ENCODE assay signal across 22 mouse cellular contexts in genomic region chr19:25106315-25106714, GRCm38 (mm10).
A peak's percentile ranks its signal among the peaks of the same experiment; 100 is the strongest.
DNase-seq lines count a peak whose midpoint lies in the region; ATAC-seq and TF ChIP-seq lines count a peak whose summit lies in the region.
"Had no signal": no experiment of that assay in that cellular context is flagged by ENCODE, and none has a peak within 500 bp of the region (broad histone marks: within the 10 kb centered on the region; RNA-seq: fewer than 3 reads in every experiment).

No protein-coding gene starts in this region.

- H3K27ac ChIP-seq in forebrain, embryonic 11.5 days (ENCODE audit: low read depth, low read length), result 0 out of 2 replicates have a peak overlapping the region, but pooled peaks have one; percentile 6
- H3K27ac ChIP-seq in forebrain, embryonic 15.5 days (replicated peaks), result no peak overlapping the region
- no peak overlapping the region for H3K27ac ChIP-seq in lung, postnatal 0 days (ENCODE audit: low read length)
- H3K27ac ChIP-seq in MEL (ENCODE audit: control insufficient read depth, low read depth, low read length), result no peak overlapping the region
- no peak overlapping the region for H3K27ac ChIP-seq in hindbrain, postnatal 0 days
- H3K27ac ChIP-seq: embryonic facial prominence, embryonic 10.5 days; embryonic facial prominence, embryonic 12.5 days; forebrain, embryonic 12.5 days had no signal

- H3K9me3 ChIP-seq in forebrain, embryonic 11.5 days (ENCODE audit: control insufficient read depth, low read length), result no peaks in the 10 kb centered on the region
- no peaks in the 10 kb centered on the region for H3K9me3 ChIP-seq in forebrain, embryonic 15.5 days
- no peaks in the 10 kb centered on the region for H3K9me3 ChIP-seq in lung, postnatal 0 days (ENCODE audit: low read length)
- no peaks in the 10 kb centered on the region for H3K9me3 ChIP-seq in MEL (replicated peaks; ENCODE audit: insufficient read depth, low read length)
- no peaks in the 10 kb centered on the region for H3K9me3 ChIP-seq in hindbrain, postnatal 0 days (ENCODE audit: low read length)
- H3K9me3 ChIP-seq: embryonic facial prominence, embryonic 10.5 days; embryonic facial prominence, embryonic 12.5 days; forebrain, embryonic 12.5 days had no signal

- DNase-seq in forebrain, embryonic 11.5 days (ENCODE audit: low spot score), result no peak
- DNase-seq in lung, postnatal 0 days (ENCODE audit: low spot score), result peak; percentile 7
- no peak for DNase-seq in lung, adult 18-20 months
- DNase-seq in MEL (ENCODE audit: low read depth, low spot score), result no peak
- DNase-seq in hindbrain, postnatal 0 days (ENCODE audit: low spot score), result no peak
- DNase-seq: adrenal gland, adult 2 months; adrenal gland, postnatal 10 days; adrenal gland, postnatal 25 days; B cell, adult 2 months; cerebellum, adult 11-12 months; cerebellum, adult 2 months; cerebellum, adult 9-10 months; cerebellum, postnatal 10 days; cerebellum, postnatal 25 days; forebrain, postnatal 0 days had no signal

- no peak overlapping the region for H3K4me3 ChIP-seq in forebrain, embryonic 11.5 days (ENCODE audit: low read depth, low read length)
- H3K4me3 ChIP-seq in forebrain, embryonic 15.5 days, result no peak overlapping the region
- no peak overlapping the region for H3K4me3 ChIP-seq in lung, postnatal 0 days (ENCODE audit: low read depth, low read length)
- H3K4me3 ChIP-seq in MEL (ENCODE audit: control insufficient read depth in 1 of 2, insufficient read depth in 1 of 2, low read depth in 2 of 2, low read length in 2 of 2), result no peak overlapping the region
- H3K4me3 ChIP-seq in hindbrain, postnatal 0 days (ENCODE audit: low read length), result no peak overlapping the region
- H3K4me3 ChIP-seq: embryonic facial prominence, embryonic 10.5 days; embryonic facial prominence, embryonic 12.5 days; forebrain, embryonic 12.5 days had no signal

- 85% methylated on average over 8 of the region's 8 CpGs for WGBS in forebrain, embryonic 11.5 days
- WGBS in forebrain, embryonic 15.5 days, result 71% methylated on average over 8 of the region's 8 CpGs
- 67% methylated on average over 8 of the region's 8 CpGs for WGBS in lung, postnatal 0 days
- WGBS in hindbrain, postnatal 0 days, result 87% methylated on average over 8 of the region's 8 CpGs

- H3K79me2 ChIP-seq in MEL (ENCODE audit: control insufficient read depth, insufficient read depth, low read length, poor library complexity), result no peaks in the 10 kb centered on the region

- no peak for TF ChIP-seq RAD21 in MEL (IDR thresholded peaks at IDR 0.05; ENCODE audit: low read depth, low read length)

- TF ChIP-seq EP300 in lung, postnatal 0 days (IDR thresholded peaks at IDR 0.05), result no peak
- no peak for TF ChIP-seq EP300 in MEL (IDR thresholded peaks at IDR 0.05; ENCODE audit: low read depth in 1 of 2, low read length in 2 of 2)

- H3K27me3 ChIP-seq in forebrain, embryonic 11.5 days (ENCODE audit: control insufficient read depth, insufficient read depth, low read length), result no peaks in the 10 kb centered on the region
- no peaks in the 10 kb centered on the region for H3K27me3 ChIP-seq in forebrain, embryonic 15.5 days
- H3K27me3 ChIP-seq in lung, postnatal 0 days (replicated peaks; ENCODE audit: insufficient read depth, low read length), result no peaks in the 10 kb centered on the region
- H3K27me3 ChIP-seq in MEL (ENCODE audit: control insufficient read depth in 1 of 2, insufficient read depth in 2 of 2, low read length in 2 of 2), result no peaks in the 10 kb centered on the region
- H3K27me3 ChIP-seq in hindbrain, postnatal 0 days (ENCODE audit: insufficient read depth, low read length), result no peaks in the 10 kb centered on the region
- H3K27me3 ChIP-seq: embryonic facial prominence, embryonic 12.5 days had no signal

- peaks cover 8% of the 10 kb centered on the region; the same call in 1 of the 2 replicates for H3K4me1 ChIP-seq in forebrain, embryonic 11.5 days (replicated peaks; ENCODE audit: control insufficient read depth, insufficient read depth, low read length)
- no peaks in the 10 kb centered on the region for H3K4me1 ChIP-seq in forebrain, embryonic 15.5 days
- H3K4me1 ChIP-seq in lung, postnatal 0 days (ENCODE audit: insufficient read depth, low read depth, low read length), result no peaks in the 10 kb centered on the region
- H3K4me1 ChIP-seq in MEL (ENCODE audit: control insufficient read depth in 1 of 2, insufficient read depth in 2 of 2, low read length in 2 of 2), result no peaks in the 10 kb centered on the region
- H3K4me1 ChIP-seq in hindbrain, postnatal 0 days (ENCODE audit: insufficient read depth, low read length), result no peaks in the 10 kb centered on the region
- H3K4me1 ChIP-seq: embryonic facial prominence, embryonic 12.5 days had no signal

- no peak overlapping the region for H3K4me2 ChIP-seq in forebrain, embryonic 11.5 days (ENCODE audit: low read depth, low read length, severe bottlenecking)
- H3K4me2 ChIP-seq in forebrain, embryonic 15.5 days (replicated peaks), result no peak overlapping the region
- no peak overlapping the region for H3K4me2 ChIP-seq in lung, postnatal 0 days (replicated peaks; ENCODE audit: low read depth, low read length)
- no peak overlapping the region for H3K4me2 ChIP-seq in hindbrain, postnatal 0 days (ENCODE audit: low read depth, low read length)
- H3K4me2 ChIP-seq: embryonic facial prominence, embryonic 12.5 days; forebrain, embryonic 12.5 days had no signal

- no peak for TF ChIP-seq POLR2A in MEL (IDR thresholded peaks at IDR 0.05; ENCODE audit: control insufficient read depth in 1 of 2, insufficient read depth in 1 of 2, low read depth in 1 of 2, low read length in 2 of 2, poor library complexity in 1 of 2)

- no peak for ATAC-seq in forebrain, embryonic 11.5 days (replicated peaks; ENCODE audit: low FRiP score)
- no peak for ATAC-seq in forebrain, embryonic 15.5 days (replicated peaks)
- ATAC-seq in lung, postnatal 0 days, result peak; percentile 37; the same call in 1 of the 2 replicates
- no peak for ATAC-seq in hindbrain, postnatal 0 days
- ATAC-seq: CD4-positive, CD25-positive, alpha-beta regulatory T cell, adult 4 months; forebrain, embryonic 14.5 days; forebrain, postnatal 0 days had no signal

- no peaks in the 10 kb centered on the region for H3K36me3 ChIP-seq in forebrain, embryonic 11.5 days (ENCODE audit: control insufficient read depth, insufficient read depth, low read length)
- no peaks in the 10 kb centered on the region for H3K36me3 ChIP-seq in forebrain, embryonic 15.5 days
- no peaks in the 10 kb centered on the region for H3K36me3 ChIP-seq in lung, postnatal 0 days (ENCODE audit: insufficient read depth, low read length)
- peaks cover 0 to 30% of the 10 kb centered on the region in 2 experiments; a peak in 2 of 4 replicates for H3K36me3 ChIP-seq in MEL (ENCODE audit: control insufficient read depth in 1 of 2, insufficient read depth in 2 of 2, low read length in 2 of 2)
- no peaks in the 10 kb centered on the region for H3K36me3 ChIP-seq in hindbrain, postnatal 0 days (ENCODE audit: insufficient read depth, low read length)
- H3K36me3 ChIP-seq: embryonic facial prominence, embryonic 10.5 days; embryonic facial prominence, embryonic 12.5 days; forebrain, embryonic 12.5 days; G1E had no signal

- TF ChIP-seq CTCF in lung, postnatal 0 days (IDR thresholded peaks at IDR 0.05), result no peak
- TF ChIP-seq CTCF in MEL (IDR thresholded peaks at IDR 0.05 in 2 of 3, conservative IDR thresholded peaks at IDR 0.05 in 1 of 3; ENCODE audit: control insufficient read depth in 1 of 3, insufficient read depth in 1 of 3, low read depth in 2 of 3, low read length in 3 of 3, poor library complexity in 1 of 3, severe bottlenecking in 1 of 3), result no peak
- TF ChIP-seq CTCF in hindbrain, postnatal 0 days (IDR thresholded peaks at IDR 0.05; ENCODE audit: low read depth), result no peak

- no peak overlapping the region for H3K9ac ChIP-seq in forebrain, embryonic 11.5 days (ENCODE audit: low read length)
- no peak overlapping the region for H3K9ac ChIP-seq in forebrain, embryonic 15.5 days (replicated peaks)
- H3K9ac ChIP-seq in lung, postnatal 0 days (replicated peaks; ENCODE audit: low read depth), result no peak overlapping the region
- no peak overlapping the region for H3K9ac ChIP-seq in MEL (ENCODE audit: control insufficient read depth, low read depth, low read length, poor library complexity, severe bottlenecking)
- no peak overlapping the region for H3K9ac ChIP-seq in hindbrain, postnatal 0 days (replicated peaks; ENCODE audit: low read length)
- H3K9ac ChIP-seq: embryonic facial prominence, embryonic 12.5 days; forebrain, embryonic 12.5 days; forebrain, postnatal 0 days had no signal

TF ChIP-seq in MEL, 35 proteins besides CTCF, POLR2A, EP300 and RAD21:
- TF ChIP-seq MYC (IDR thresholded peaks at IDR 0.05; ENCODE audit: low read depth, low read length) (no peak), MAFK (IDR thresholded peaks at IDR 0.05; ENCODE audit: borderline replicate concordance, low read depth, low read length) (peak; percentile 30; the same call in 1 of the 2 replicates), CHD2 (IDR thresholded peaks at IDR 0.05; ENCODE audit: low read length) (no peak), ELF1 (IDR thresholded peaks at IDR 0.05; ENCODE audit: low read depth, low read length) (no peak), NRF1 (IDR thresholded peaks at IDR 0.05; ENCODE audit: insufficient read depth, low read depth, low read length, poor library complexity, severe bottlenecking) (no peak), USF1 (IDR thresholded peaks at IDR 0.05; ENCODE audit: low read depth, low read length) (no peak)
